Mouse (Mus musculus): ENCODE measurements at regions not wholly inside any gene's neighbourhood (a gene's known extent, or its start where the extent isn't known, plus 50 kb on each side); places are given as distances from the start of the nearest gene placed in this dataset.

DNA sequence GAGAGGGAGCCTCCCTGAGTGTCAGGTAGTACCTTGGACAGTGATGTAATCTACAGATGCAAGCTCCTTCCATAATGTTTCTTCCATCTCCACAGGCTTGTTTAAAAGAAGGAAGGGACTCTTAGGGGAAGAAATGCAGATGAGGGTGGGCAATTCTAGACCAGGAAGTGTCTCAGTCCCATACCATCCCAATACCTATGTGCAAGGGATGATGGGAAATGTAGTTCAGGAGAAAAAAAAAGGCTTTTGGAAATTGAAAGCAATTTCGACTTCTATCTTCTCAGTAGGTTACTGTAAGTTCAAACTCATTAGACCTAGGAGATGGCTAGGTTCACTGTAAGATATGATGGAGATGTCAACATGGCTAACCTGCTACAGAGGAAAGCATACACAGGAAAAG lies 68.3 kb downstream of the Cd83 start:
- DNase-seq (ENCODE audit: low spot score in 2 of 2), result no peak

DNA sequence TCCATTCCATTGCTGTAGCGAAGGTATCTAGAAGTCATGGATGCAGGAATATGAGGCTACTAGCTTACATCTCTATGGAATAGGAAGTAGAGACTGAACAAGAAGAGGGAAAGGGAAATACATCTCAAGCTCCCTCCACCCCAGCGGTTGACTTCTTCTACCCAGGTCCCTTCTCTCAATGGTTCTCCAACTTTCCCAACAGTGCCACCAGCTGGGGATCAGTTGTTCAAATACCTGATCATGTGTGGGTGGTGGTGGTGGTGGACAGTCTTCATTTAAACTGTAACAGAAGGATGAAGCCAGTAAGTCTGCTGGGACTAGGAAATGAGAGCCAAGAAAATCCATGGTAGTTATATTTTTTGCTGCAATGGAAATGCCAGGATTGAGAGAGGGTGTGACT lies 70.4 kb downstream of the Cd83 start:
- no peak for DNase-seq (ENCODE audit: low spot score in 2 of 2)

DNA sequence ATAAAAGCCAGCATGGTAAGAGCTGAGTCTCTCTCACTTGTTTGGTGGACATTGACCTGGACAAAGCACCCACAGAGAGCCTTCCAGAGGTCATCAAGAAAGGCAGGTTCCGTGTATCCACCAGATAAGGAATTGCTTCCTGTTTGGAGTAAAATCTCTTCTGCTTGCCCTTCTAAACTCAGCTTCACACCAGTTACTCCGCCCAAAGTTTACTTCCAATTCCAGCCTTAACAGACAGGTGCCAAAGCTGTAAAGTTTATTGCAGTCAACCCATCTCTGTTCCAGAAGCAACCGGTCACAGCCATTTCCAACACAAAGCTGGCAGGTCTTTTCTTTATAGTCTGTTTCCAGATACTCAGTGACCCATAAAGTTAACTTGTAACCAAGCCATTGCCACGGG lies 76.4 kb downstream of the Cd83 start:
- no peak for DNase-seq (ENCODE audit: low spot score in 2 of 2)

DNA sequence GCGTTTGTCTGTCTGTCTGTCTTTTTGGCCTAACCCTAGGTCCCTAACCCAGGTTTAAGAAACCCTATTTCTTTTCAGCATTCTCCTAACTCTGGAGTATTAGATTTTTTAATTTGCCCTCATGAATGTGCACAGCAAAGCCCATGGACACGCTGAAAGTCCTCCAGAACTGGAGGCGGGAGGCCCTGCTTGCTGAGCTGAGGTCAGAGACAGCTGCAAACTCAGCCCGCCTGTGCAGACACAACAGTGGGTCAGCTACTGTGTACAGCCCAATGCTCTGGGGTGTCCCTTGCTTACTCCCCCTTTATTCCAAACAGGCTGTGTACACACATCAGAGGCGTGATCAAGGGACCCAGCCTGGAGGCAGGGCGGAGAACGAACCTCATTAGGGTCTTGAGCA lies 76.8 kb downstream of the Cd83 start:
- DNase-seq (ENCODE audit: low spot score in 2 of 2), result no peak

DNA sequence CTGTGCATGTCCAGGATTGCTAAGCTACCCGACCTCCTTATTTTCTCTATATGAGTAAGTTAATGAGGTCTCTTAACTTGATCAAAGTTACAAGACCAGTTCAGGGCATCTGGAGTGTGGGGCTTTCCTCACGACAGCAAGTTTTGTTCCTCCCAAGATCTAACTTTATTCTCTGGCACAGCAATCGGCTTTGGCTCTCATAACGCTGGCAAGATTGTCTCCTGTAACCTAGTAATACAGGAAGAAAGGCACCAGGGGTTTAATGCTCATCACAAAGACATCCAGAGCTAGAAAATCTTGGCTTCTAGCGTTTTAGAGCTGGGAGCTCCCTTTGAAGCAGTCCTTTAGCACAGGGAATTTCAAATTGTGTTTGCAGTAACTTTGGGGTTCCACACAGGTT lies 77.5 kb downstream of the Cd83 start:
- DNase-seq (ENCODE audit: low spot score in 2 of 2), result no peak

DNA sequence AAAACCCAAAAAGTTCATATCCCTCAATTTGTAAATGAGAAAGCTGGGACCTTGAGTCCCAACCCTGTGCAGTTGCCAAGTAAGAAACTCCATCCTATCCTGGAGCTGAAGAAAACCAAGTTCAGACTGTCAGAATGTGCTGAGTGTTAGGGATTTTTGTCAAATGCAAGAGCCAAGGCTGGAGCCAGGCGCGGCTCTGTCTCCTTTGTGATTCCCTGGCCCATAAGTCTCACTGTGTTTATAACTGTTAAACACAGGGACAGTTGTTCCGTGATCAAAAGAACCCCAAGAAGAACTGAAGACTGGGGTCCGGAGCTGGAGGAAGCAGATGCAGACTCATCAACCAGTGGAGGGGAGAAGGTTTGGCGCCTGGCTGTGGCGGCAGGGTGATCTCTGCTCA lies 78.0 kb downstream of the Cd83 start:
- no peak for DNase-seq (ENCODE audit: low spot score in 2 of 2)

DNA sequence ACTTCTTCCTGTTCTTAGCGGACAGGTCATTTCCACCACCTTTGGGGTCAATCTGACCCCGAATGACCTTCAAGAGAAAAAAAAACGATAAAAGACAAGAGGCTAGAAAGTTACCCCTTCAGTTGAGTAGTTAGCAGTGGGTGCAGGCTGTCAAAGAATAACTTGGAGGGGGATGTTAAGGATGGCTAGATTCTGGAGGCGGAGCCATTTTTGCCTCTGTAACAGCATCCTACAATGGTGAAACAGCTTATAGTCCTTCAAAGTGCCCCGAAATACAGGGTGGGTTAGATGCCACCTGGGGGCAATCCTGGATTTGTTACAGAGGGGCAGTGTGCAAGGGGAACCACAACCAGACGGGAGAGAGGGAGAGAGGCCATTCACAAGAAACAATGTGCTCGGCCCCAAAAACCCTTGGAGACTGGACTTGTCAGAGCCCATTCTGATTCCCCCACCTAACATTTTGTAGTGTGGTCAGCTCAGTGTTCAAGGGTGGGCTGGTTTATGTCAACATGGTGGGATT lies 79.1 kb downstream of the Cd83 start:
- peak in 1 of 2 experiments; percentile 14 for DNase-seq (ENCODE audit: low spot score in 2 of 2)

DNA sequence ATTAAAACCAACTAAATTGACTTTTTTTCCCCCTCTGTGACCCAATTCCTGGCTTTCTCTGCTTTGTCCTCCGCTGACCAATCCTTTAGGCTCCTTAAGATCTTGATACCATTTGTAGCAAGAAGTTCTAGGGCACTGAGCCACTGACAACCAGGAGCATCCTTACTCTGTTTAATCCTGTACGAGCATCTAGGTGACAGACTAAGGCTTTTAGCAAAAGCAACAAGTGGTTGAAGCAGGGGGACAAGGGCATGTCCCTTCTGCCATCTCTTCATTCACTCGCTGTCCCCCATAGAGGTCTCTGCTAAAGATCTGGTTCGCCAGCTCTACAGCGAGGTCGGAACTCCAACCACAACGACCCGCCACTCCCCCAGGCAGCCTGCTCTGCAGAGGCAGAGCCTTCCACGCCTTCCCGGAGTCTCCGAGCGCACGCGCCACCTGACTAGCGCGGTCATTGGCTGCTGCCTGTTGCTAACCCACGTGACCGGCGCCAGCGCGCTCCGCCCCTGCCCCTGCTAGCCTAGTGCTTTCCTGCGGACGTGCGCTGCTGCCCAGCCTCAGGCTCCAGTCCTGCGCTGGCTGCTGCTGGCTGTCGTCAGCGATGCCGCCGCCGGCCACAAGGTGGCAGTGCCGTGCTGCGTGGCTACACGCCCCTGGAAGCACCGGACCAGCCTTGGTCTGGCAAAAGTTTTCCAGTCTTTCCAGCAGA lies 79.7 kb downstream of the Cd83 start:
- DNase-seq (ENCODE audit: low spot score in 2 of 2), result peak; percentile 99

DNA sequence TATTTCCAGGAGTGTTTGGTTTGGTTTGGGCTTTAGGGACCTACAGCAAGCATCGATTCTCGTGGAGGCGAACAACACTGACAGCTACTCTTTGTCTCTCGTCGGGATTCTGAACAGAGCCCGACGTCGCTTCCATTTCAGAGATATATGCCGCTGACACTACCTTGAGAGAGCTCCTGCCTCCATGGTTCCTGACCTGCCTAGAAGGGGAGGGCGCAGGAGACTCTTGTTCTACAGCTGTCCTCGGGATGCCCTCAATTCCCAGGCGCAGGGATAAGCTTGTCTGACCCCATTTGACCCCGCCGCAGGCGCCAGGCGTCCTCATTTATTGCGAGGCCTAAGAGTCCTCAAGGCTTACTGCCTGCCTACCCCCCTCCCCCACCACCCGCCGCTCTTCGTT lies 80.5 kb downstream of the Cd83 start:
- DNase-seq (ENCODE audit: low spot score in 2 of 2), result peak in 1 of 2 experiments; percentile 43

DNA sequence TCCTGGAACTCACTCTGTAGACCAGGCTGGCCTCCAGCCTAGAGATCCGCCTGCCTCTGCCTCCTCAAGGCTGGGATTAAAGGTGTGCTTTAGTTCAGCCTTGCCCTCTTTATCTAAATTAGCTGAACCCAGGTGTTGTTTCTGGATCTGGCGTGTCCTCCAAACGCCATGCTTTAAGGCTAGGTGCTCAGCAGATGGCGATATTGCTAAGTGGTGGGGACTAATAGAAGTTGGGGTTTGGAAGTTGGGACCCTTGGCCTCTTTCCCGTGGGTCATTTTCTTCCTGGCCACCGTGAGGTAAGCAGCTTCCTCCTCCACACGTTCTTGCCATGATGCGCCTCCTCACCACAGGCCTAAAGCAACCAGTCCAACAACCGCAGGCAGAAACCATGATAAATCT lies 91.3 kb downstream of the Cd83 start:
- no peak for DNase-seq (ENCODE audit: low spot score in 2 of 2)

DNA sequence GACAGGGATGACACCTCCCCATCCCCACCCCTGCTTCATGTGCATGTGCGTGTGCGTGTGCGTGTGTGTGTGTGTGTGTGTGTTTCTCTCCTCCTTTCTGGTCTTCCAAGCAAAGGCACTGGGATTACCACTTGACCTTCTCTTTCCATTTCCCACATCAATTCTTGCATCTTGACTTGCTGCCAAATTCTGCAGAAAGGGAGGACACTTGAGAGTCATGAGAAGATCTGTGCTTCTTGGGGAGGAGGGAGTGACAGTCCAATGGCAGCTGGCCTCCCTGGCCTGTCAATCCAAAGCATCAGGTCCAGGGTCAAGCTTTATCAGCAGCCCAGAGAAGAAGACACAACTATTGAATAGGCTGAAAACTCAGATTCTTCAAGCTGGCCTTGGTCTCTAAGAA lies 102.7 kb downstream of the Cd83 start:
- DNase-seq (ENCODE audit: low spot score in 2 of 2), result no peak

DNA sequence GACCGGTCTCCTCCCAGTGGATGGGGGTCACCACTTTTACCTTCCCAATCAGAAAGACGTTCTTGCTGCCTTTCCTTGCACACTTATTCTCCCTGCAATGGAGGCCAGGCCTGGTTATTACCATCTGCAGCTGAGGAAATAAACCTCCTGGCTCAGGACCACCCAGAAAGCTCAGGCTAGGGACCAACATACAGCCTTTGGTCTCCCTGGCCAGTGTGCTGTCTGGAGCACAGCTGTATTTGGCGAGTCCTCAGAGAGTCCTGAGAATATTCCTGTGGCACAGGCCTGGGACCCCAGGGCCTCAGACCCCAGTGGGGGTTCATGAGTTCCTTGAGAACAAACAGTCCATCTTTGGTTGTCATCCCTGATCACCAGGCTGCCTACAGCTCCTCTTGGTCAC lies 107.4 kb downstream of the Cd83 start:
- no peak for DNase-seq (ENCODE audit: low spot score in 2 of 2)

DNA sequence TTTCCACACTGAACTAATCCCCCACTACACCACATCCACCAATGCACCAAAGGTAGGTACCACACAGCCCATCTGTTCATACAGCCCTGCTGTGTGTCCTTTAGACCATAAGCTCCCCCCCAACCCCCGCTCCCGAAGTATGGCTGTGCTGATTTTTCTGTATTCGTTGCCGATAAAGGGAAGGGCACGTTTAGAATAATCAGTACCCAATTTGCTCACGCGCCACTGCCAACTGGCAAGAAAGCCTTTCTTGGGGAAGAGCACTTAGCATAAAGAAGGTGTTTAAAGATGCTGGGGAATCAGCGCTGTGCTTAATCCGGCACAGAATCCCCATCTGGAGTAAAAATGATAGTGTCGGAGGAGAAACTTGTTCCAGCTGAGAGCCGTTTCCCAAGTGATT lies 111.4 kb downstream of the Cd83 start:
- no peak for DNase-seq (ENCODE audit: low spot score in 2 of 2)

DNA sequence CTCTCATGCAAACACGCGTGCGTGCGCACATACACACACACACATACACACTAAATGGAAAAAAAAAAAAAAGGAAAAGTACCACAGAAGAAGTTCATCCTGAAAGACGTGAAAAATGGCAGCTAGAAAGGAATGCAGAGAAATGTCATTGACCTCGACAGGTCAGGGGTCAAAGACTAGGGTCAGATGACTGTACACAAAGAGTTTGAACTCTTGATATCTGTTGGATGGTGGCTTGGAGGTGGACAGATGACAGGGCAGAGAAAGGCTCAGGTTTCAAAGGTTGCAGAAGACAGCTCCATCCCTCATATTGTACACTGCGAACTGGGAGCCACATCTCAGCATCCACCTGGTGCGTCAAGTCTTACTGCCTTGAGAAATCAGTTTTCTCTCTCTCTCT lies 112.5 kb downstream of the Cd83 start:
- no peak for DNase-seq (ENCODE audit: low spot score in 2 of 2)

DNA sequence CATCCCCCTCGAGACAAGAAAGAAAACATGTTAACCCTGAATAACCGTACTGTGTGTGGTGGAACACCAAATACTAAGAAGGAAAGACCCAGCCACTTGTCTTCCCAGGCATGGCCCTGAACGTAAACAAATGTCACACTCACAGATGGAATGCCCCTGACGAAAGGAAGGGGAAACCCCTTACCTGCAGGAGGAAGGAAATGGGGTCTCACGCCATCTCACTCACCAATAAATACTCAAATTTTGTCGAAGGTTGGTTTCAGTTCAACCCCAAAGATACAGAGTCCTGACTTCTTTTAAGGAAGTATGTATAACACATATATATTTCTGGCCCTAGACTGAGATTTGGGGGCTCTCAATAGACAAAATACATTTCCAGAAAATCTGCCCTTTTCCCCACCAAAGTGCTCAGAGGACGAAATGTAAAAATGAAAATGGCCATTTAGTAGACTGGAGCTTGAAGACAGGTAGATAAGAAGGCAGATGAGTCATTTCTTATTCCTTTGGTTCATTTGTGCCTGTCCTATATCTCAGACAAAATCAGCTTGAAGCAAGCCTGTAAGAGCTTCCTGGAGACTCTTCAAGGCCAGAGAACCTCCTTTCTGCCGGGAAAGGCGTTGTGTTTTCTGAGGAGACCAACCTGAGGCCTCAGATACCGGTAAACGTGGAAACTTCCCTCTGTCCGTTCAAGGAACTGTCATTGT lies 114.1 kb downstream of the Cd83 start:
- no peak for DNase-seq (ENCODE audit: low spot score in 2 of 2)

DNA sequence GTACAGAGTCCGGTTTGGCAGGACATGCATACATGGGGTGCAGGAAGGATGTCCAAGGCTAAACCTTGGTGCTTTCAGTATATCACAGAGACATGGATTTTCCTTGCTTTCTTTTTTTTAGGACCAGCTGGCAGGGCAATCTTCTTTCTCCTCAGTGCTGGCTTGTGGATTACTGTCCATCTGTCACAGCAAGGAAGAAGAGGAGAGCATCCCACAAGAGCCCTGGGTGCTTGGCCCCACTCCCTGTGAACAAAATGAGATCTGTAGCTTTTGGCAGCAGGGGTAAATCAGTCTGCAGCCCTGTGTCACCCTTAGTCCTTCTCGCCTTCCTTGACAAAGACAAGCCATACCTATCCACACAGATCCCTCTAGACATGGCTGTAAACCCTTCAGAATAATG lies 115.5 kb downstream of the Cd83 start:
- no peak for DNase-seq (ENCODE audit: low spot score in 2 of 2)

DNA sequence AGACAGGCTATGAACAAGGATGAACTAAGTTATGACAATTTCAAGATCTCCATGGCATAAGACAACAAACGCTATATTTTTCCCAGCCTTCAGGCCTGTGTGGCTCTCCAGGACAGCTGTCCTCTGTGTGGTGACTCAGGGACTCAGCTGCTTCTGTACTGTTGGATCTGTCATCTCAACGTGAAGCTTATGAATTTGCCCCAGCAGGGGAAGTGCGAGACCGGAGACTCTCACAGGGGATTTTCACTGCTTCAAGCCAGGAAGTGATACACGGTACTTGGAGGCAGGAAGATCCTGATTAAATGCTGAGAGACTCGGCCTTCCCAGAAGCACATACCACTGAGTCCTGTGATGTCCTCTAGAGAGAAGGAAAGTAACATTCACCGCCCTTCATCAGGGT lies 116.2 kb downstream of the Cd83 start:
- no peak for DNase-seq (ENCODE audit: low spot score in 2 of 2)

DNA sequence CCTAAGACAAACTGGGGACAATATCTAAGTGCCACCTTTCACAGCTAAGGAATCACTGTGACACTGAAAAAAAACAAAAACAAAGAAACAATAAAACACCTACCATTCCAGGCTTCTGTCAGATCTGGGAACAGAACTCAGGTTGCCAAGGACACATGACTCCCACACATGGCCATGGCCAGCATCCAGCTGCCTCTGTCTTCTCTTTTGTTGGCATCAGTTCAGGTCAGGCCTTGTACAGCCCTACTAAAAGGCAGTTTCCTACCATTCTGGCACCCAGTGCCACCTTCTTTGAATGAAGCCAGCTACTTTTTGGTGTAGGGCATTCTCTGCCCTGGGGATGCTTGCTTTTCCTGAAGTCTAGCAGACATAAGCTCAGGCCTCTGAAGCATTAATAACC lies 118.8 kb downstream of the Cd83 start:
- peak; percentile 55 to 64 for DNase-seq (ENCODE audit: low spot score in 2 of 2)

DNA sequence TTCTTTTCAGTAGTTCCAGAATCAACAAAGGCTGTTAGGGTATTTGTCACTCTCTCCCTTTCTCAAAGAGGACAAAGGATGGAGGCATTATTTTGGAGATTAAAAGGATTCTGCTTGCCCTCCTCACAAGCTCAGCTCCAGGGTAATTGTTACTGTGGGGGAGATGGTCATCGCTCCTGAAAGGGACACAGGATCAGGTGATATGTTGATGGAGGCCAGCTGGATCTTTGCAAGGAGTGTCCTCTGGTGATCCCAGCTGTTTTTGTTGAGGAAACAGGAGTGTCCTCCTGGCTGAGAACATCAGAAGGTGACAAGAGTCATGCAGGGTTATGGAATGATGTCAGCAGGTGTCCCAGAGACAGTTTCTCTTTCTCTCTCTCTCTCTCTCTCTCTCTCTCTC lies 119.7 kb downstream of the Cd83 start:
- no peak for DNase-seq (ENCODE audit: low spot score in 2 of 2)

DNA sequence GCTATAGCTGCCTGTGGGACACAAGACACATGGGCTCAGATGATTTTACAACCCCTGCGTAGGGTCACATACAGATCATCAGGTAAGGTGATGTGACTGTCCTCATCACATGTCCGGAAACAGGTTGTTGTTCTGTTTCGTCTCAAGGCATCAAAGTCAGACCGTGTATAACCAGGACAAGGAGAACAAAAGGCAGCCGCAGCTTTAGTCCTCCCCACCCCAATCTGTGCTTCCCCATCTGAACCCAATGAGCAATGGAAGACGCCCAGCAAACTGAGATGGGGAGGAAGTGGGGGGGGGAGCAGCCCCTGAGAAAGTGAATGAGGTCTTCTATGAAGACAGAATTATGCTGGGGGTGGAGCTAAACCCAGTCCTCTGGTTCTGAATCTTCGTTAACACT lies 121.7 kb downstream of the Cd83 start:
- no peak for DNase-seq (ENCODE audit: low spot score in 2 of 2)

DNA sequence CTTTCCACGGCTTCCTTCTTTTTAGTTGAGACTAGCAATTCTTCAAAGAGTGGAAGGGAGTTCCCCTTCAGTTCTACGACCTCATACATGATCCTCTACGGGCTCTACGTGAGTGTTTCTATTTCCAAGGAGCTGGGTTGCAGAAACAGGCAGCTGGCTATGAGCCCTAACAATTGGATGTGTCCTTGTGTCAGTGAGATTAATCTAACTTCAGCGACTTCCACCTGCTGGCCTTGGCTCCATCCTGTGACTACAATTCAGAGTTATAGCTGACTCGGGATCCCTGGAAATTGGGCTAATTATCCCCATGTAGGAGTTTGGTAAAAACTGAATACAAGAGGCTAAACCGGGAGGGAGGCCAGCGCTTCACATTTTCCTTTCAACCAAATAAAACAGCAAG lies 122.8 kb downstream of the Cd83 start:
- no peak for DNase-seq (ENCODE audit: low spot score in 2 of 2)

DNA sequence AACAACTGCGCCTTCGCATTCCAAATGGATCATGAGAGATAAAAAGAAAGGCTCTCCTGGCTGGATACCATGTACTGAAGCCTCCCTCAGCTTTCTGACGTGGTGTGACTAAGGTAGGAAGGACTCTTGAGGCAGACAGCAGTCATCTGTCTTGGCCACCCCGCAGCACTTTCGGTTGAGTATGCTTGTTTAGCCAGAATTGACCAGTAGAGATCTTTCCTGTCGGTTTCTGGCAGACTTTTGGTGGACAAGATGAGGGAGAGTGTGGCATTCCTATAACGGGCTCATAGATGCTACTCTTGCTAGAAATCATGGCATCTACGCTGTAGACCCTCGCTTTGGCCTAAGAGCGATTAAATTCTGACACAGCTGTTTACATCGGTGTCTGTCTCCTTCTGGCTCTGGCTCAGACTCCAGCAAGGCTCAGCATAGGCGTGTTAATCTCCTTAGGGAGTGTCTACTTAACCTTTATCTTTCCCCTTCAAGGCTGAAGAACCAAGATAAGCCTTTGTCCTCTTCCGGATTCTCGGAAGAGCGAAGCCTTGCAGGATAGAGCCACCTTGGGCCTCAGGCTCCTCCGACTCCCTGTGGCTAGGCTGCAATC lies 123.6 kb downstream of the Cd83 start:
- DNase-seq (ENCODE audit: low spot score in 2 of 2), result no peak

DNA sequence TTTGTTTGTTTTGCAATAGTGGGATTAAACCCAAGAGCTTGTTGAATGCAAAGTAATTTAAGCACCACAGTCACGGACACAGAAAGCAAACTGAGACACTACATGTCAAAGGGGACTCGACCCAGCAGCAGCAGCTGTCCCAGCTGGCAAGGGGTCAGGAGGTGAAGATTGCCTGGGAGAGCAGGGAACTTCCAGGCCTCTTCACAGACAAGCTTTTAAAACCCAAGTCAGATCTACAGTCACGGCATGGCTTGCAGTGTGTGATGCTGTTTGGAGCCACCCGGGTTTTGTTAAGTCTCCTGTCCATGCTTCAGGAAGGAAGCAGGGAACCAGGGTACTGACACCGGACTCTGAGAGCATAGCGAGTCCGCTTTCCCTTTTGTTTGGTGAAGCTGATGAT lies 125.4 kb downstream of the Cd83 start:
- DNase-seq (ENCODE audit: low spot score in 2 of 2), result no peak

Data from layer of hippocampus, postnatal 10 days (tissue).